Mouse (Mus musculus): ENCODE data around the gene Ifne.
"Not testable (repeated sequence)": the region's sequence is repeated elsewhere in the genome, so short reads cannot be mapped to it uniquely, and the experiment has no call there.

The Ifne gene

GRCm38 (mm10) chr4:88867926-88868911 is 11.8 kb downstream of the Ifne start:
- DNase-seq (ENCODE audit: low spot score in 2 of 2) = no peak

- DNase-seq (ENCODE audit: low spot score in 2 of 2) = peak; percentile 58 to 72
Measured at GRCm38 (mm10) chr4:88867366-88867925, 12.6 kb downstream of the Ifne start.

GRCm38 (mm10) chr4:88865011-88865569 is 14.9 kb downstream of the Ifne start:
- DNase-seq (ENCODE audit: low spot score in 2 of 2) = no peak

- no peak for DNase-seq (ENCODE audit: low spot score in 2 of 2)
Measured at GRCm38 (mm10) chr4:88864599-88864998, 15.4 kb downstream of the Ifne start.

- no peak for DNase-seq (ENCODE audit: low spot score in 2 of 2)
Measured at GRCm38 (mm10) chr4:88863309-88863708, 16.7 kb downstream of the Ifne start.

- DNase-seq (ENCODE audit: low spot score in 2 of 2) = no peak
Measured at GRCm38 (mm10) chr4:88859214-88859613, 20.8 kb downstream of the Ifne start.

- no peak for DNase-seq (ENCODE audit: low spot score in 2 of 2)
Measured at GRCm38 (mm10) chr4:88851026-88851763, 28.8 kb downstream of the Ifne start.

GRCm38 (mm10) chr4:88849698-88850097 is 30.3 kb downstream of the Ifne start, which contains the start of gene Ifna1:
Ifna1 (plus strand) TSS chr4:88850087.
- no peak for DNase-seq (ENCODE audit: low spot score in 2 of 2)

- DNase-seq (ENCODE audit: low spot score in 2 of 2) = no peak
Measured at GRCm38 (mm10) chr4:88845334-88845733, 34.7 kb downstream of the Ifne start.

- no peak for DNase-seq (ENCODE audit: low spot score in 2 of 2)
Measured at GRCm38 (mm10) chr4:88841438-88841911, 38.5 kb downstream of the Ifne start, which contains the start of gene Ifna4. Ifna4 (plus strand) TSS chr4:88841861.

- no peak for DNase-seq (ENCODE audit: low spot score in 2 of 2)
Measured at GRCm38 (mm10) chr4:88840058-88840457, 39.9 kb downstream of the Ifne start.

GRCm38 (mm10) chr4:88838828-88839227 is 41.2 kb downstream of the Ifne start:
- DNase-seq (ENCODE audit: low spot score in 2 of 2) = no peak

GRCm38 (mm10) chr4:88835225-88835624 is 44.8 kb downstream of the Ifne start, which contains the start of gene Ifna5:
Ifna5 (plus strand) TSS chr4:88835525.
- DNase-seq (ENCODE audit: low spot score in 2 of 2) = not testable (repeated sequence)

GRCm38 (mm10) chr4:88830523-88830922 is 49.5 kb downstream of the Ifne start:
- peak in 1 of 2 experiments; percentile 14 for DNase-seq (ENCODE audit: low spot score in 2 of 2)
